Mouse (Mus musculus): ENCODE data around the gene Fam3c. TPM values are rescaled to one million over a fixed set of nuclear protein-coding genes. Genes with fewer than 3 reads are reported as not detected.

Fam3c gene
- total RNA-seq, 2 experiments from 2014 or later: 86.8 to 92.8 TPM

DNA sequence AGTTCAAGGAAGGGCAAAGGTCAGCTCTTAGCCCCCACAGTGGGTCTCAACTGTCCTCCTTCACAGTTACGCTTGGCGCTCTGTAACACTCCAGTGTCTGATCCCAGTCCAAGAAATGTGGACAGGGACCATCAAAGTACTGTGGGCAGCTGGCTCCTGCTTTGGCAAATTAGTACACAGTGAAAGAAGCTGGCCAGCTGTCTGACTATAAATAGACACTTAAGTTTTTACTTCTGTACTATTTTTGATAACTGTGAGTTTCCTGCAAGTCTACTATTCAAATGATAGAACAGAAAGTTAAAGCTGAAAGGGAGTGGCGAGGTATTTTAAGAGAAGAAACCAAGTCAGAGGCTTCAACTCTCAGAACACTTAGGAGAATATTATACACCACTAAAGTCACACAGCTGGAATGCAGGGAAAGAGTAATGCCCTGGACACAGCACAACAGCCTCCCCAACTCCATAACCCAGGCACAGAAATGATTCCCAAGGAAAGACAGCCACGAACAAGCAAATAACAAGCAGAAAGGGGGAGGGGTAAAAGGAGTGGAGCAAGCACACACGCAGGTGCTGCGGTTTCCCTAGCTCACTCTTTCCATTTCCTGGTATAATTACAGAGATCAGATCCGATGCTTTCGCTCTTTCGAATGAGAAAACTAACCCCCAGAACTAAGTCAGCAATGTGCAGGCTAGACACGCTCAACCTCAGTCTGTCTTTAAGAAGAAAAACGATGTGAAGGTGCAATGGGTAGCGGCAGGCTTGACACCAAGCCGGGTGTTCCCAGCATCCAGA is 25.7 kb downstream of the Fam3c start:
- Histone ChIP-seq H3K4me3 (no peak overlapping the region), H3K27ac (no peak overlapping the region)
- TF ChIP-seq CTCF (IDR thresholded peaks at IDR 0.05): no peak
- DNase-seq (ENCODE audit: extremely low spot score in 1 of 2, low spot score in 2 of 2): no peak
- intact Hi-C loops (cut with DNase I): no loop called here

DNA sequence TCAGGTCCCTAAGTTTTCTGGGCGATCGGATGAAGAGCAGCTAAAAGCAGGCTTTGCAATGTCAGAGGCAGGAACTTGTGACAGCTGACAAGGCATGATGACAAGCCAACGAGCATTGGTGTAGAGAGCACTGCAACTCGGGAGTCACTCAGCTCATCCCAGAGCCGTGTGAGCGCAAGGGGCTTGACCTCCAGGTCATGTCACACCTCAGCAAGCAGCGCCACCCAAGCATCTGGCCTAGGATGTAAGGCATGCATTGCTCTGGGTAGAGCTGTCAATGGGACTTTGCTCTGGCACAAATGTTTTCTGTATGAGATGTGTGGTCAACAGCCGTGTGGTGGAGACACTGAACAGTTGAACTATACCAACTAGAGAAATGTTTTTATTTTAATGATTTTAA is 28.1 kb downstream of the Fam3c start:
- intact Hi-C loops (cut with DNase I): loop anchor here (5.0 kb wide), 1 partner anchor 206 kb away; no protein-coding TSS in a partner anchor
- Histone ChIP-seq H3K4me3 (no peak overlapping the region), H3K27ac (no peak overlapping the region)
- TF ChIP-seq CTCF (IDR thresholded peaks at IDR 0.05): no peak
- DNase-seq (ENCODE audit: extremely low spot score in 1 of 2, low spot score in 2 of 2): no peak

DNA sequence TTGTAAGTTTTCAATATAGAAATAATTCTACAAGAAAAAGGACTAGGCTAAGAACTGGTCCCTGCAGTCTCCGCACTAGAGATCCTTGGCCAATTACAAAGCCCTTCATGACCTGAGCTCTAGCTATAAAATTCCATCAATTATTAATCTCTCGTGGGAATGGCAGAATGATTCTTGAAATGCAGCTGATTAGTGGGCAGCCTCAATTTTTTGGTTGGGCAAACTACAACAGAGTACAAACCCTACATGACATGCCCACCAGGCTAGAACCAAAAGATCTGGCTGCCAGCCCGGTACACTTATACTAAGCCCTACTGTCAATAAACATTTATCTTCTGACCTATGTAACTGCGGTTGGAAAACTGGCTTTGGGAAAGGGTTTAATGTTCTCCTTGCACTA is 29.0 kb downstream of the Fam3c start:
- TF ChIP-seq CTCF (IDR thresholded peaks at IDR 0.05): no peak
- no peak overlapping the region for H3K27ac ChIP-seq
- no peak for DNase-seq (ENCODE audit: extremely low spot score in 1 of 2, low spot score in 2 of 2)
- intact Hi-C loops (cut with DNase I): loop anchor here (5.0 kb wide), 1 partner anchor 205 kb away; no protein-coding TSS in a partner anchor
- H3K4me3 ChIP-seq: no peak overlapping the region

DNA sequence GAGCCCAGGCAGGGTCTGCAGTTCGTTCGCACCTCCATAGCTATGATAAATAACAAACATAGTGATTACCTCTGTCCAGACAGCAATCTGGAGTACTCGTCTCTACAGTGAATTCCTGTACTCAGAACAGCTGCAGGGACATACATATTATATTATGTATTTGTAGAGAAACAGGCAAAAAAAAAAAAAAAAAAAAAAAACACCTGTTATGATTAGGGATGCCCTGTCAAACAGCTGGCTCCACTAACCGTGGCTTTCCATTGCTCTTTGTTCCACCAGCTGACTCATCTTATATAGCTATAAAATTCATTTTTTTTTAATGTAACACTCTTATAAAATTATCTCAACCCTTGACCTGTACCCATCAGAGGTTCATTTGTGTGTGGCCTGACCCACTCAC is 29.8 kb downstream of the Fam3c start:
- intact Hi-C loops (cut with DNase I): loop anchor here (5.0 kb wide), 1 partner anchor 204 kb away; no protein-coding TSS in a partner anchor
- TF ChIP-seq CTCF (IDR thresholded peaks at IDR 0.05): no peak
- Histone ChIP-seq H3K4me3 (no peak overlapping the region), H3K27ac (no peak overlapping the region)
- DNase-seq (ENCODE audit: extremely low spot score in 1 of 2, low spot score in 2 of 2): no peak

DNA sequence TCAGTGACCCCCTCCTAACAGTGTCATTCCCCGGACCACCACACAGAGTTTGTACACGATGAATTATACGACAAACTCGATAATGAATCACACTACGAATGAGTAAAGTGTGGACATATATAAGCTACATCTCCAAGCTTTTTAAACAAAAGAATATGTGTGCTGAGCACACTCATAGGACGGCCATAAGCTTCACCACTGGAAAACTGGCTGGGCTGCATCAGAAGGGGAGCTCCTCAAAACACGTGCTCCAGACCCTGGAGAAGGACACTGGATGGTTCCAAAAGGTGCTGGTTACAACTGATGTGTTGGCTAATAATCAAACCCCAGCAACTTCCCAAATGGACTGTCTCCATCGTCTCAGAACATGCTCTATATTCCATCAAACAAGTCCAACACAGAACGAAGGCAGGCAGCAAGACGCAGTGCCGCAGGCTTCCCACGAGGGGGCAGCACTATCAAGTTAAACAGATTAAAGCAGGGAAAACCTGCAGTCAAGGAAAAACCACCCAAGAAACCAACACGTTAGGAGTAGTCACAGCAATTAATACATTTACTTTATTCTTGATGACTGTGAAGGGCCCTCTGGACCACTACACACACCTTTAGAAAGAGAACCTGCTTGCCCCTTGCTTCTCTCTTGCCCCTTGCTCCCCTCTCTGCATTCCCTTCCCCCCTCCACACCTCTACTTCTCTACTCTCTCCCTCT is 30.5 kb downstream of the Fam3c start:
- peak; percentile 76 to 87 for DNase-seq (ENCODE audit: extremely low spot score in 1 of 2, low spot score in 2 of 2)
- no peak overlapping the region for H3K4me3 ChIP-seq
- peak; percentile 98 for TF ChIP-seq CTCF (IDR thresholded peaks at IDR 0.05)
- intact Hi-C loops (cut with DNase I): loop anchor here (1.0 to 5.0 kb wide), 3 partner anchors 169 to 657 kb away; no protein-coding TSS in a partner anchor
- H3K27ac ChIP-seq: no peak overlapping the region

DNA sequence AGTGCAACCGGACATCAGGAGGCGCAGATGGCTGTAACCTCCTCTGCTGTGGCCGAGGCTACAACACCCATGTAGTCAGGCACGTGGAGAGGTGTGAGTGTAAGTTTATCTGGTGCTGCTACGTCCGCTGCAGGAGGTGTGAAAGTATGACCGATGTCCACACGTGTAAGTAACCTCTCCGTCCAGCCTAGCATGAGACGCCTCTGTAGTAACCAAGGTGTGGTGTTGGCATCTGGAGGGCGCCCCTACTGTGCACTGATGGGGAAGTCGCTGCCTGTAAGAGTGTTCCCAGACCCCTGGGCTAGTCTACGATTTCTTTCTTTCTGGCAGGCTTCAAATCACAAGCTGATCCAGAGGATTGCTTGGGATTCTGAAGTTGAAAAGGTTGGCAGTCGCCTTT is 58.0 kb downstream of the Fam3c start:
- Histone ChIP-seq H3K27ac (no peak overlapping the region), H3K4me3 (no peak overlapping the region)
- no peak for DNase-seq (ENCODE audit: extremely low spot score in 1 of 2, low spot score in 2 of 2)
- no peak for TF ChIP-seq CTCF (IDR thresholded peaks at IDR 0.05)
- intact Hi-C loops (cut with DNase I): no loop called here

DNA sequence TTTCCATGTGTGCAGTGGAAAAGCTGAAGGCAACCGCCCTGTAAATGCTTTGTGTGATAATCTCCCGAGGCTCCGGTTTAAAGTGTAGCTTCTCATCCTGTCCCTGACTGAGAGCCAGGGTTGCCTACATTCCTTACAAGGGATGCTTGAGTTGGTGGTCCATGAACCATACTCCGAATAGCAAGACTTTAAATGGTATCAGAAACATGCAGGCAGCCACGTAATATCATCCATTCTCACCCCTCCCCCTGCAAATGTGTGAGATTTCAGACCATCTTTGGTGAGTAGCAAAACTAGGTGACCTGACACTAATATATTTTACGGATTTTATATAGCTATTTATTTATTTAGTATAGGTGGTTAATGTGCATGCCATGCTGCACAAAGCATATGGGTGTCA is 59.0 kb downstream of the Fam3c start:
- TF ChIP-seq CTCF (IDR thresholded peaks at IDR 0.05): no peak
- DNase-seq (ENCODE audit: extremely low spot score in 1 of 2, low spot score in 2 of 2): no peak
- Histone ChIP-seq H3K4me3 (no peak overlapping the region), H3K27ac (no peak overlapping the region)
- intact Hi-C loops (cut with DNase I): no loop called here

DNA sequence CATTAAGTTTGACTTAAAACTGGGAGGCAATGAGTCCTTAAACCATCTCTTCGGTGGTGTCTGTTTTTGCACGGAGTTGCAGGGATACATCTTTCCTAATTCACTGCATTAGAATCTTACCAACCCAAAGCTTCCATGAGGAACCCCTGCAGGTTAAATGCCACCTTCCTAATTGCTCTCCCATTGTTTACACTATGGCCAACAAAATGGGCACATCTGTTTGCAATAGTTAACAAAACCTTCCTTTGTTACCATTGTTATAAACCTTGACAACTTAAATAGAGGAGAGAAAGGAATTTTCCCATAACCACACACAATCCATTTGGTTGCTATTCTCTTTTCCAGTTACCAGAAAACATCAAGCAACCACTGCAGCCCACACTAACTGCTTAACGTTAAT is 62.1 kb downstream of the Fam3c start:
- intact Hi-C loops (cut with DNase I): loop anchor here (5.0 kb wide), 1 partner anchor 958 kb away; no protein-coding TSS in a partner anchor
- Histone ChIP-seq H3K27ac (no peak overlapping the region), H3K4me3 (no peak overlapping the region)
- DNase-seq (ENCODE audit: extremely low spot score in 1 of 2, low spot score in 2 of 2): no peak
- no peak for TF ChIP-seq CTCF (IDR thresholded peaks at IDR 0.05)

DNA sequence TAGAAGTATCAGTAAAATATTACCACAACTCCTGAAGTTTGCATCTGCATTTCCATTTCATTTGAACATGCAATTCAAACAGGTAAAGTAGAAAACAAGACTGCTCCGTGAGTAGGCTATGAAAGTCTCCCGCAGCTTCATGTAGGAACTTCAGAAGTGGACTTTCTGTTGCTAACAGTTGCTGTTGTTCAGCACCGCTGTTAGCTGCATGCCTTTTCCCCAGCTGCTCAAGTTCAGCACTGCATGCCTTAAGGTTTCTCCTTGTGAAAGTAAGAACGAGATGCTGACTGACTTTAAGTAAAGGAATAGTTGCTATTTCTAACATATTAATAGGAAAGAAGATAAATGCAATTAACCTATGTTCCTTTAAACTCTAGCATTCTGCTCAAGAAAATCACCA is 64.0 kb downstream of the Fam3c start:
- no peak for DNase-seq (ENCODE audit: extremely low spot score in 1 of 2, low spot score in 2 of 2)
- Histone ChIP-seq H3K4me3 (no peak overlapping the region), H3K27ac (no peak overlapping the region)
- intact Hi-C loops (cut with DNase I): loop anchor here (5.0 kb wide), 1 partner anchor 960 kb away; no protein-coding TSS in a partner anchor
- no peak for TF ChIP-seq CTCF (IDR thresholded peaks at IDR 0.05)

DNA sequence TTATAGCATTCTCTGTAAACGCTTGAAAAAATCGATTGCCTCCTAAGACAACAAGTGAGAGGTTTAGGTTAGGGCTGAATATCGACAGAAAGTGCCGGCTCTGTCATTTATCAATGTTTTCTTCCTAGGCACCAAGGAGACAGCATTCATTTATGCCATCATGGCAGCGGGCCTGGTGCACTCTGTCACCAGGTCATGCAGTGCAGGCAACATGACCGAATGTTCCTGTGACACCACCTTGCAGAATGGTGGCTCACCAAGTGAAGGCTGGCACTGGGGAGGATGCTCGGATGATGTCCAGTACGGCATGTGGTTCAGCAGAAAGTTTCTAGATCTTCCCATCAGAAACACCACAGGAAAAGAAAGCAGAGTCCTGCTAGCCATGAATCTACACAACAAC is 65.3 kb downstream of the Fam3c start:
- intact Hi-C loops (cut with DNase I): loop anchor here (5.0 kb wide), 1 partner anchor 962 kb away; no protein-coding TSS in a partner anchor
- Histone ChIP-seq H3K4me3 (no peak overlapping the region), H3K27ac (no peak overlapping the region)
- no peak for TF ChIP-seq CTCF (IDR thresholded peaks at IDR 0.05)
- DNase-seq (ENCODE audit: extremely low spot score in 1 of 2, low spot score in 2 of 2): no peak

DNA sequence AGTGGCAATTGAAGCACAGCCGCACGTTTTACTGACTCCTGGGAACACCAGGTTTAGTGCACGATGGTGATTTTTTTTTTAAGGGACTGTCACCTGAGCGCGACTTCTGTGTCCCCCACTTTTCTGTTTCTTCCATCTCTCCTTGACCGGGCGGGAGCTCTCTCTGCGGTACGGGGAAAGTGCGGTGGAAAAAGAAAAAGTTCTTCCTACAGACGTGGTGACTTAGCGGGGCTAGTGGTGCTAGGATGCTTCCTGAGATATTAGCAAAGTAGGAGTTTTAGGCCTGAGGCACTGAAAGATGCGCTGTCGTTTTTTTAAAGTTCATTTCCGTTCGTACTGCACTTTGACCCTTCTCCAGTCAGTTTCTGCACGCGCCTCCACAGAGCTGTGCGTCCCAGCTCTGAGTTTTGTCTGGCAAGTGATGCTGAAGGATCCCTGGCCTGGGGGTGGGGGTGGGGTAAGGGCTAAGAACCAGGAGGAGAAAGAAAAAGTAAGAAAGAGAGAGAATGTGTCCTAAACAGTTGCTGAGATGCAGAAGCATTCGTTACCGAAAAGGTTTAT is 66.5 kb downstream of the Fam3c start:
- no peak for TF ChIP-seq CTCF (IDR thresholded peaks at IDR 0.05)
- no peak overlapping the region for H3K27ac ChIP-seq
- intact Hi-C loops (cut with DNase I): loop anchor here (5.0 kb wide), 1 partner anchor 963 kb away; no protein-coding TSS in a partner anchor

More for the DNA sequence above, 66.5 kb downstream of the Fam3c start:
- no peak overlapping the region for H3K4me3 ChIP-seq
- DNase-seq (ENCODE audit: extremely low spot score in 1 of 2, low spot score in 2 of 2): no peak

Measured in left cerebral cortex, adult 2 months (tissue).